Mouse (Mus musculus) embryonic facial prominence, embryonic 10.5 days (tissue): ENCODE results near the gene Gtpbp4. TPM values are rescaled to one million over a fixed set of nuclear protein-coding genes. Genes with fewer than 3 reads are reported as not detected.
"Not testable (repeated sequence)": the region's sequence is repeated elsewhere in the genome, so short reads cannot be mapped to it uniquely, and the experiment has no call there.

Experiments
- DNase-seq: peaks from one replicate; pipeline ENCODE4 v3.0.0-alpha.2; 2017; ENCODE audit warnings: low spot score
- H3K27ac ChIP-seq: fragments of 300-500 bp; sonication (generic); replicated peaks from 2 replicates; pipeline ENCODE4 v1.5.1; 2016; ENCODE audit warnings: mild to moderate bottlenecking
- H3K27me3 ChIP-seq: fragments of 300-500 bp; sonication (generic); replicated peaks from 2 replicates; pipeline ENCODE4 v1.6.1; 2016; ENCODE audit warnings: low read depth, mild to moderate bottlenecking; ENCODE audit not compliant: poor library complexity, severe bottlenecking
- H3K36me3 ChIP-seq: fragments of 300-500 bp; sonication (generic); replicated peaks from 2 replicates; pipeline ENCODE4 v1.6.1; 2016; ENCODE audit warnings: mild to moderate bottlenecking, moderate library complexity
- H3K4me1 ChIP-seq: fragments of 300-500 bp; sonication (generic); 2 replicates; pipeline ENCODE4 v1.6.1; 2016
- H3K4me3 ChIP-seq: fragments of 300-500 bp; sonication (generic); 2 replicates; pipeline ENCODE4 v1.5.1; 2016; ENCODE audit warnings: mild to moderate bottlenecking, moderate library complexity
- H3K9me3 ChIP-seq: fragments of 300-500 bp; sonication (generic); 2 replicates; pipeline ENCODE4 v1.6.1; 2016; ENCODE audit warnings: mild to moderate bottlenecking
- WGBS: fragments of 180-500 bp; shearing (Covaris S2); methylation state at CpG from one replicate; pipeline ENCODE4 v1.1.7; 2016; 5-methylcytosine and 5-hydroxymethylcytosine counted together
- polyA plus RNA-seq: library from polyadenylated mRNA; unstranded; fragments of >200 nt; fragmentation: Nextera tagmentation; extraction: Ambion mirVana; gene quantifications from 2 replicates; pipeline ENCODE4 v1.2.1, GENCODE M21; 2016

The Gtpbp4 gene
- polyA plus RNA-seq, 1 experiment from 2014 or later: 120 TPM

GRCm38 (mm10) chr13:9014431-9014830 is 18.5 kb upstream of the Gtpbp4 start:
- Histone ChIP-seq H3K36me3 (no peaks in the 10 kb centered on the region), H3K27ac (no peak overlapping the region), H3K4me3 (no peak overlapping the region), H3K27me3 (no peaks in the 10 kb centered on the region), H3K9me3 (no peaks in the 10 kb centered on the region), H3K4me1 (0 out of 2 replicates have a peak, but pooled peaks cover 4% of the 10 kb centered on the region)
- WGBS: 31% methylated on average over 3 of the region's 3 CpGs
- no peak for DNase-seq

- Histone ChIP-seq H3K4me1 (0 out of 2 replicates have a peak, but pooled peaks cover 4% of the 10 kb centered on the region), H3K9me3 (no peaks in the 10 kb centered on the region), H3K36me3 (no peaks in the 10 kb centered on the region), H3K27ac (no peak overlapping the region), H3K4me3 (no peak overlapping the region), H3K27me3 (no peaks in the 10 kb centered on the region)
- 65% methylated on average over 1 of the region's 1 CpGs for WGBS
- no peak for DNase-seq
Observed at GRCm38 (mm10) chr13:9013483-9013882, 17.6 kb upstream of the Gtpbp4 start.

GRCm38 (mm10) chr13:9011596-9012350 is 15.9 kb upstream of the Gtpbp4 start:
- Histone ChIP-seq H3K36me3 (no peaks in the 10 kb centered on the region), H3K27me3 (no peaks in the 10 kb centered on the region), H3K4me3 (no peak overlapping the region), H3K9me3 (no peaks in the 10 kb centered on the region), H3K27ac (no peak overlapping the region), H3K4me1 (no peaks in the 10 kb centered on the region)
- peak; percentile 89 for DNase-seq
- 51% methylated on average over 12 of the region's 12 CpGs for WGBS

- Histone ChIP-seq H3K4me3 (no peak overlapping the region), H3K36me3 (no peaks in the 10 kb centered on the region), H3K27ac (no peak overlapping the region), H3K4me1 (no peaks in the 10 kb centered on the region), H3K9me3 (no peaks in the 10 kb centered on the region), H3K27me3 (no peaks in the 10 kb centered on the region)
- 82% methylated on average over 2 of the region's 2 CpGs for WGBS
- DNase-seq: no peak
Observed at GRCm38 (mm10) chr13:9003306-9003705, 7.4 kb upstream of the Gtpbp4 start.

GRCm38 (mm10) chr13:8999464-8999863 is 3.6 kb upstream of the Gtpbp4 start:
- Histone ChIP-seq H3K36me3 (no peaks in the 10 kb centered on the region), H3K27me3 (no peaks in the 10 kb centered on the region), H3K4me1 (peaks cover 12% of the 10 kb centered on the region), H3K9me3 (no peaks in the 10 kb centered on the region), H3K27ac (no peak overlapping the region), H3K4me3 (no peak overlapping the region)
- WGBS: 89% methylated on average over 8 of the region's 8 CpGs
- DNase-seq: no peak

GRCm38 (mm10) chr13:8997221-8997620 is 1.3 kb upstream of the Gtpbp4 start:
- DNase-seq, H3K4me3 ChIP-seq, H3K36me3 ChIP-seq, H3K27me3 ChIP-seq, H3K27ac ChIP-seq, H3K9me3 ChIP-seq: not testable (repeated sequence)
- peaks cover 17% of the 10 kb centered on the region for H3K4me1 ChIP-seq
- 88% methylated on average over 5 of the region's 5 CpGs for WGBS

- no peaks in the 10 kb centered on the region for H3K27me3 ChIP-seq
- H3K4me1 ChIP-seq: peaks cover 17% of the 10 kb centered on the region
- DNase-seq: no peak
- peak overlapping the region; percentile 98 for H3K4me3 ChIP-seq
- peaks cover 23% of the 10 kb centered on the region for H3K36me3 ChIP-seq
- H3K27ac ChIP-seq: peak overlapping the region; percentile 89
- no peaks in the 10 kb centered on the region for H3K9me3 ChIP-seq
- WGBS: 4% methylated on average over 33 of the region's 33 CpGs
Observed at GRCm38 (mm10) chr13:8995159-8995989, 509 bp downstream of the Gtpbp4 start.

- WGBS: 92% methylated on average over 6 of the region's 6 CpGs
- no peak overlapping the region for H3K27ac ChIP-seq
- H3K4me3 ChIP-seq: no peak overlapping the region
- peaks cover 54% of the 10 kb centered on the region for H3K36me3 ChIP-seq
- DNase-seq: no peak
- peaks cover 17% of the 10 kb centered on the region for H3K4me1 ChIP-seq
- H3K27me3 ChIP-seq: no peaks in the 10 kb centered on the region
- H3K9me3 ChIP-seq: no peaks in the 10 kb centered on the region
Observed at GRCm38 (mm10) chr13:8992231-8992630, 3.7 kb downstream of the Gtpbp4 start.

- Histone ChIP-seq H3K9me3 (no peaks in the 10 kb centered on the region), H3K4me1 (no peaks in the 10 kb centered on the region), H3K4me3 (no peak overlapping the region), H3K36me3 (peaks cover 99% of the 10 kb centered on the region), H3K27me3 (no peaks in the 10 kb centered on the region), H3K27ac (no peak overlapping the region)
- 93% methylated on average over 3 of the region's 3 CpGs for WGBS
- DNase-seq: no peak
Observed at GRCm38 (mm10) chr13:8972972-8973371, 22.9 kb downstream of the Gtpbp4 start.

GRCm38 (mm10) chr13:8972369-8972768 is 23.5 kb downstream of the Gtpbp4 start:
- Histone ChIP-seq H3K36me3 (peaks cover 99% of the 10 kb centered on the region), H3K27ac (no peak overlapping the region), H3K4me3 (no peak overlapping the region), H3K4me1 (no peaks in the 10 kb centered on the region), H3K27me3 (no peaks in the 10 kb centered on the region), H3K9me3 (no peaks in the 10 kb centered on the region)
- no peak for DNase-seq

- Histone ChIP-seq H3K27ac (no peak overlapping the region), H3K36me3 (peaks cover 68% of the 10 kb centered on the region), H3K4me1 (no peaks in the 10 kb centered on the region), H3K27me3 (no peaks in the 10 kb centered on the region), H3K9me3 (no peaks in the 10 kb centered on the region), H3K4me3 (no peak overlapping the region)
- WGBS: 93% methylated on average over 8 of the region's 8 CpGs
- DNase-seq: no peak
Observed at GRCm38 (mm10) chr13:8967742-8968141, 28.1 kb downstream of the Gtpbp4 start.

- Histone ChIP-seq H3K36me3 (peaks cover 44% of the 10 kb centered on the region), H3K4me3 (no peak overlapping the region), H3K9me3 (no peaks in the 10 kb centered on the region), H3K27ac (no peak overlapping the region), H3K4me1 (no peaks in the 10 kb centered on the region), H3K27me3 (no peaks in the 10 kb centered on the region)
- DNase-seq: no peak
- 92% methylated on average over 5 of the region's 5 CpGs for WGBS
Observed at GRCm38 (mm10) chr13:8965224-8965623, 30.7 kb downstream of the Gtpbp4 start.

- H3K36me3 ChIP-seq: peaks cover 15% of the 10 kb centered on the region
- WGBS: 32% methylated on average over 5 of the region's 5 CpGs
- not testable (repeated sequence) for H3K4me3 ChIP-seq, H3K9me3 ChIP-seq, DNase-seq, H3K4me1 ChIP-seq, H3K27ac ChIP-seq, H3K27me3 ChIP-seq
Observed at GRCm38 (mm10) chr13:8962266-8962665, 33.6 kb downstream of the Gtpbp4 start.
